Mouse (Mus musculus) intestine, embryonic 16.5 days (tissue): Measurements from ENCODE around the gene Hspa1b. TPM values are rescaled to one million over a fixed set of nuclear protein-coding genes. Genes with fewer than 3 reads are reported as not detected.
"Not testable (repeated sequence)": the region's sequence is repeated elsewhere in the genome, so short reads cannot be mapped to it uniquely, and the experiment has no call there.

Source experiments
- ATAC-seq: fragments of 200-750 bp; cut with Nextera tagmentation; 2 replicates; pipeline ENCODE4 v1.8.0; 2017; ENCODE audit warnings: moderate TSS enrichment, moderate library complexity
- H3K27ac ChIP-seq: fragments of 300-500 bp; sonication (generic); 2 replicates; pipeline ENCODE4 v1.5.1; 2014; ENCODE audit warnings: mild to moderate bottlenecking, low read length
- H3K27me3 ChIP-seq: fragments of 300-500 bp; sonication (generic); replicated peaks from 2 replicates; pipeline ENCODE4 v1.6.1; 2014; ENCODE audit warnings: low read length, control low read depth, mixed read lengths; ENCODE audit not compliant: control insufficient read depth, insufficient read depth
- H3K36me3 ChIP-seq: fragments of 300-500 bp; sonication (generic); 2 replicates; pipeline ENCODE4 v1.6.1; 2014; ENCODE audit warnings: low read length, control low read depth; ENCODE audit not compliant: control insufficient read depth, insufficient read depth
- H3K4me1 ChIP-seq: fragments of 300-500 bp; sonication (generic); 2 replicates; pipeline ENCODE4 v1.6.1; 2014; ENCODE audit warnings: low read length, control low read depth, mixed read lengths; ENCODE audit not compliant: control insufficient read depth, insufficient read depth
- H3K4me2 ChIP-seq: fragments of 300-500 bp; sonication (generic); 2 replicates; pipeline ENCODE4 v1.6.1; 2014; ENCODE audit warnings: low read depth, low read length, control low read depth
- H3K4me3 ChIP-seq: fragments of 300-500 bp; sonication (generic); 2 replicates; pipeline ENCODE4 v1.5.1; 2014; ENCODE audit warnings: mild to moderate bottlenecking, low read length
- H3K9ac ChIP-seq: fragments of 300-500 bp; sonication (generic); 2 replicates; pipeline ENCODE4 v1.6.1; 2014; ENCODE audit warnings: low read depth, low read length
- H3K9me3 ChIP-seq: fragments of 300-500 bp; sonication (generic); 2 replicates; pipeline ENCODE4 v1.6.1; 2016; ENCODE audit warnings: low read length, control low read depth; ENCODE audit not compliant: control insufficient read depth
- WGBS: fragments of 180-500 bp; shearing (Covaris S2); extraction: QIAGEN DNeasy Blood & Tissue Kit; methylation state at CpG from one replicate; pipeline ENCODE4 v1.1.7; 2014; 5-methylcytosine and 5-hydroxymethylcytosine counted together
- polyA plus RNA-seq: library from polyadenylated mRNA; unstranded; fragments of >200 nt; fragmentation: Nextera tagmentation; extraction: Ambion mirVana; gene quantifications from 2 replicates; pipeline ENCODE4 v1.2.1, GENCODE M21; 2015

The Hspa1b gene
- polyA plus RNA-seq, 1 experiment from 2014 or later: 0.24 TPM

DNA sequence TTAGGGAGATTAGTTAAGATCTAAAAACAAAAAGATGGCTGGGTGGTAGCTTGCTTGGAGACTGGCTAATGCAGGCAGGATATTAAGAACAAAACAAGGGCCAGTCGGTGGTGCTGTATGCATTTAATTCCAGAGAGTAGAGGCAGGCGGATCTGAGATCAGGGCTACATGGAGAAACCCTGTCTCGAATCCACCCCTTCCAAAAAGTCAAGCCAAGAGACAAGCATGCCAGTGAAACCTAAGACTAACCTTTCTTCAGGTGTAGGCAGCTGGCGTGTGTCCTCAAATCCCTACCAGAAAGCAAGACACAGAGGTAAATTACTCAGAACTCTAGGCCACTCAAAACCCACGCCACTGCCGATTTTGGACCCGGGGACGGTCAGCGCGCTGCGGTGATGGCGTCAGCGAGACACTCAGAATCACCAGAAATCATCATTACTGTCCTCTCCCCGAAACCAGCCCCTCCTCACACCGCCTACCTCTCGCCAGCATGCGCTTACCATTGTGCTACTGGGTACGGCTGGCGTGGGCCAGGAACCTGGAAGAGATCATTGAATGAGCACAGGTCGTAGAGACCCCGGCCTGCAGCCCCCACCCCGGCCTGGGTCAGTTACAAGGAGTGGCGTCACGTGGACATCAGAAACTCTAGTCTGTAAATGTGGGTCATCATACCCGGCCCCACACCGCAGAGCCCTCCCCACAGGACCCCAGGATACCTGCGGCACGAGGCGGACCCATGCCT, 7.2 kb downstream of the Hspa1b start:
- H3K36me3 ChIP-seq: peaks cover 7% of the 10 kb centered on the region
- H3K4me3 ChIP-seq: peak overlapping the region; percentile 96
- H3K27me3 ChIP-seq: no peaks in the 10 kb centered on the region; the same call in 1 of the 2 replicates
- peak overlapping the region; percentile 99 for H3K9ac ChIP-seq
- H3K27ac ChIP-seq: peak overlapping the region; percentile 97
- ATAC-seq: peak; percentile 24
- H3K9me3 ChIP-seq: no peaks in the 10 kb centered on the region
- H3K4me2 ChIP-seq: peak overlapping the region; percentile 57
- under 1% methylated on average over 29 of the region's 29 CpGs for WGBS
- H3K4me1 ChIP-seq: peaks cover 19% of the 10 kb centered on the region; the same call in 1 of the 2 replicates

DNA sequence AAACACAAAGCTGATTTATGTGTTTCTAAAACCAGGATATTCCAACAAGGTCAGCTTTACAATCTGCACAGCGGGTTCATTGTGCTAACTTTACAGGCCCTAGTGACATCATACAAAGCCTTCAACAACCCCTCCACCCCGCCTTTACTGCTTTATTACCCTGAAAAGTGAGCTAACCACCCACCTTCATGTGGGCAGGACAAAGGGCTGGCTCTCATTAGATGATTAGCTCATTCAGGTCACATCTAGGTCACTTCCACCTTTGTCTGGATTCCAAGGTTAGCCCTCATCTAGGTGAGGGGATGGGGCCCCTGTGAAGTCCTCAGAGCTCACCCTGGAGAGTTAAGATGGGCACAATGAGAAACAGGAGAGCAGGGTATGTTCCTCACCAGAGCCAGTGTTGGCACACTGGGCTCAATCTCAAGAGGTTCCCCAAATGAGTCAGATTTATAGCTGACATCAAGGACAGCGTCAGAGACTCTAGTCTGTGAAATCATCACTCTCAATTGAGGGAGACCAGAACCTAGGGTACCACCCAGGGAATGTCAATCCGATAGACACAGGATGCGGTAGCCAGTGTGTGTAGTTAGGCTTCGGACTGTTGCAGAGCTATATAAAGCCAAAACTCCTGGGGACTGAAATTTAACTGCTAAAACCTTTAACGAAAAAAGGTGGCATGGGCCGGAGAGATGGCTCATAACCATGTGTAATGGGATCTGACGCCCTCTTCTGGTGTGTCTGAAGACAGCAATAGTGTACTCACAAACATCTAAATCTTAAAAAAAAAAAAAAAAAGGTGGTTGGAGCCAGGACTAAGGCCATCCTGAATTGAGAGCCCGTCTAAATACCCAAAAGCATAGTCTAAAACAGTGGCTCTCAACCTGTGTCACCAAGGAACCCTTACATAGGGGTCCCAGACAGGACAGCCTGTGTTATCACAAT, 8.3 kb downstream of the Hspa1b start:
- ATAC-seq: peak; percentile 74
- peaks cover 20% of the 10 kb centered on the region for H3K4me1 ChIP-seq

DNA sequence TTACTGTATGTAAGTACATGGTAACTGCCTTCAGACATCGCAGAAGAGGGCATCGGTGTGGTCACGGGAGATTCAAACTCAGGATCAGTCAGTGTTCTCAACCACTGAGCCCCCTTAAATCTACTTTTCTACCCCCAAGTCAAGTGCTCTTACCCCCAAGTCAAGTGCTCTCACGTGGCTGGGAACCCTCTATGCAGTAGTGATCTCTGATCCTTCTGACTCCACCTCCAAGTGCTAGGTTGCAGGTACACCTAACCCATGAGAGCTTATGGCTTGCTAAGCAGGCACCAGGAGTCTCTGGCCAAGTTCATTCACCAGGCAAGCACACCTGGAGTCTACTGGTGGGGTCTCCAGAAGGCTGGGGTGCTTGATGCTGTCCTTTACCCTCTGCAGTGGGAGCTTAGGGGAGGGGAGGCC, 9.5 kb downstream of the Hspa1b start:
- Histone ChIP-seq H3K9me3 (no peaks in the 10 kb centered on the region), H3K9ac (peak overlapping the region; percentile 60)

More for the DNA sequence above, 8.3 kb downstream of the Hspa1b start:
- no peaks in the 10 kb centered on the region for H3K9me3 ChIP-seq
- no peaks in the 10 kb centered on the region; the same call in 1 of the 2 replicates for H3K27me3 ChIP-seq
- H3K4me3 ChIP-seq: peak overlapping the region; percentile 96
- H3K9ac ChIP-seq: peak overlapping the region; percentile 99
- 23% methylated on average over 10 of the region's 10 CpGs for WGBS
- H3K4me2 ChIP-seq: peak overlapping the region; percentile 57
- peak overlapping the region; percentile 97 for H3K27ac ChIP-seq
- peaks cover 7% of the 10 kb centered on the region for H3K36me3 ChIP-seq

DNA sequence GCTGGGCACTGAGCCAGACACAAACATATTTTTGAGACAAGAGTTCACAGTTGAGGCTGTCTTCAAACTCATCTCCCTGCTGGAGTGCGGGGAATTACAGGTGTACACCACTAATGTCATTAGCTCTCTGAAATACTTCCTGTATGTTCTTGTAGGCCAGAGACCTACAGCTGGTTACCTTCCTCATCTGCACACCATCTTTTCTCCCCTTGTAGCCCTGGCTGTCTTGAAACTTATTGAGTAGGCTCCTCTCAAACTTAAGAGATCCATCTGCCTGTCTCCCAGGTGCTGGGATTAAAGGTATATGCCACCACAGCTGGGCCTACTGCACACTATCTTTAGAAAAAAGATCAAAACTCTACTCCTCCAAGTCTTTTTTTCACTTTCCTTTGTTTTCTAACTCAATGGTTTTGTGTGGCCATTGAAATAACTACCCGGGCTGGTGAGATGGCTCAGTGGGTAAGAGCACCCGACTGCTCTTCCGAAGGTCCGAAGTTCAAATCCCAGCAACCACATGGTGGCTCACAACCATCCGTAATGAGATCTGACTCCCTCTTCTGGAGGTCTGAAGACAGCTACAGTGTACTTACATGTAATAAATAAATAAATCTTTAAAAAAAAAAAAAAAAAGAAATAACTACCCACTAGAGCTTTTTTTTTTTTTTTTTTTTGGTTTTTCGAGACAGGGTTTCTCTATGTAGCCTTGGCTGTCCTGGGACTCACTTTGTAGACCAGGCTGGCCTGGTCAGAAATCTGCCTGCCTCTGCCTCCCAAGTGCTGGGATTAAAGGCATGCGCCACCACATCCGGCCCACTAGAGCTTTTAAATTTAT, 10.1 kb downstream of the Hspa1b start:
- not testable (repeated sequence) for H3K9ac ChIP-seq, H3K4me3 ChIP-seq, H3K27me3 ChIP-seq, H3K36me3 ChIP-seq, H3K9me3 ChIP-seq, H3K4me2 ChIP-seq, ATAC-seq
- peak overlapping the region; percentile 97 for H3K27ac ChIP-seq
- WGBS: 49% methylated on average over 9 of the region's 9 CpGs
- H3K4me1 ChIP-seq: peaks cover 22% of the 10 kb centered on the region

More for the DNA sequence above, 9.5 kb downstream of the Hspa1b start:
- Histone ChIP-seq H3K4me3 (peak overlapping the region; percentile 6; the same call in 1 of the 2 replicates), H3K27ac (peak overlapping the region; percentile 97), H3K4me2 (peak overlapping the region; percentile 57), H3K4me1 (peaks cover 22% of the 10 kb centered on the region), H3K36me3 (peaks cover 7% of the 10 kb centered on the region), H3K27me3 (no peaks in the 10 kb centered on the region)
- 36% methylated on average over 4 of the region's 4 CpGs for WGBS
- ATAC-seq: no peak

DNA sequence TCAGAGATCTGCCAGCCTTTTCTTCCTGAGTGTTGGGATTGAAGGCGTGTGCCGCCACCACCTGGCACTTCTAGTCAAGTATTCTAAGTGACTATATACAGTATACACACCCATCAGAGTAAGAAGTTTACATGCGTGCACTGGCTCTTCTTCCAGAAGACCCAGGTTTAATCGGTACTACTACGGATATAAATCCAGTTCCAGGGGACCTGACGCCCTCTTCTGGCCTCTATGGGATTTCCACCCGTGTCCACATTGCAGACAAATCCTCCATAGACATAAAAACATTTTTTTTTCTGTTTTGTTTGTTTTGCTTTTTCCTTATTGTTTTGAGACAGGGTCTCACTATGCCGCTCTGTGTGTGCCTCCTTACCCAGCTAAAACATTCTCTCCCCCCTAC, 11.4 kb downstream of the Hspa1b start:
- H3K9ac ChIP-seq: no peak overlapping the region
- H3K9me3 ChIP-seq: no peaks in the 10 kb centered on the region
- H3K4me1 ChIP-seq: peaks cover 19% of the 10 kb centered on the region
- no peak overlapping the region for H3K4me2 ChIP-seq
- H3K27ac ChIP-seq: no peak overlapping the region
- H3K4me3 ChIP-seq: no peak overlapping the region
- H3K27me3 ChIP-seq: no peaks in the 10 kb centered on the region
- no peak for ATAC-seq
- 24% methylated on average over 8 of the region's 8 CpGs for WGBS
- peaks cover 7% of the 10 kb centered on the region for H3K36me3 ChIP-seq

DNA sequence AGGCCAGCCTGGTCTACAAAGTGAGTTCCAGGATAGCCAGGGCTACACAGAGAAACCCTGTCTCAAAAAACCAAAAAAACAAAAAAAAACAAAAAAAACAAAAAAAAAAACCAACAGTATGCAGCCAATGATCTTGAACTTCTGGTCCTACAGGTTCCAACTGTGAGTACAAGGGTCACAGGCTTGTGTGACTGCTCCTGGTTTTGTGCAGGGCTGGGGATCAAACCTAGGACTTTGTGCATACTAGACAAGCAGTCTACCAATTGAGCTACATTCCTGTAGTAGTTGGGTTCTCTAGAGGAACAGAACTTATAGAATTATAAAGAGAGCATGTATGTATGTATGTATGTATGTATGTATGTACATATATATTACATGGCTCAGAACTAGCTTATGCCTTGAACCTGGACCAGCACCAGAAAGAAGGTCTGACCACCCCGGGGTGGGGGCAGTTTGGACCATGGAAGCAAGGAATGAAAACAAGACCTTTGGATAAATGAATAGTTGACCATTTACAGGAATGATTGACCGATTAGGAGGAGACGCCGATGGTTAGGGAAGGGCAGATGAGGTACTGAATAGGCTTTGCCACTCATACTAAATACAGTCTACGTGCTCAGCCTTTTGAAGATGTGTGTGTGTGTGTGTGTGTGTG, 12.4 kb downstream of the Hspa1b start:
- no peak for ATAC-seq
- Histone ChIP-seq H3K27me3 (no peaks in the 10 kb centered on the region), H3K36me3 (peaks cover 7% of the 10 kb centered on the region), H3K4me2 (no peak overlapping the region), H3K9ac (no peak overlapping the region), H3K4me3 (no peak overlapping the region), H3K27ac (no peak overlapping the region), H3K4me1 (peaks cover 21% of the 10 kb centered on the region), H3K9me3 (no peaks in the 10 kb centered on the region)
- WGBS: 82% methylated on average over 5 of the region's 5 CpGs

DNA sequence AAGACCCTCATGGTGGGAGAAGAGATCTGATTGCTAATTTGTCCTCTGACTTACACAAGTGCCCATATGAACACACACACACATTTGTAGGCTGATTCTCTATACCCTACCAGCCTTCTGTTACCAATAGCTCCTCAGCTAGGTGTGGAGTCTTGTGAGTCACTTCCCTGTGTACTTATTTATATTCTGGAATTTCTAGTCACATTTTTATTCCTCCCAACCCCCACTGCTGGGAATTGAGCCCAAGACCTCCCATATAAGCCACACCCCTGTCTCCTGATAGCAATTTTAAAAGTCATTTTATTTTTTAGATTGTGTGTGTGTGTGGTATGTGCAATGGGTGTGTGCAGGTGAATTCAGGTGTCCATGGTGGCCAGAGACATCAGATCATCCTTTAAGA, 14.7 kb downstream of the Hspa1b start:
- H3K36me3 ChIP-seq: no peaks in the 10 kb centered on the region
- H3K9ac ChIP-seq: no peak overlapping the region
- no peaks in the 10 kb centered on the region for H3K27me3 ChIP-seq
- H3K4me3 ChIP-seq: no peak overlapping the region
- H3K4me1 ChIP-seq: peaks cover 9% of the 10 kb centered on the region
- peak overlapping the region; percentile 88 for H3K27ac ChIP-seq
- no peak overlapping the region for H3K4me2 ChIP-seq
- ATAC-seq: 0 out of 2 replicates have a peak, but pooled peaks have one; percentile 6
- H3K9me3 ChIP-seq: no peaks in the 10 kb centered on the region

DNA sequence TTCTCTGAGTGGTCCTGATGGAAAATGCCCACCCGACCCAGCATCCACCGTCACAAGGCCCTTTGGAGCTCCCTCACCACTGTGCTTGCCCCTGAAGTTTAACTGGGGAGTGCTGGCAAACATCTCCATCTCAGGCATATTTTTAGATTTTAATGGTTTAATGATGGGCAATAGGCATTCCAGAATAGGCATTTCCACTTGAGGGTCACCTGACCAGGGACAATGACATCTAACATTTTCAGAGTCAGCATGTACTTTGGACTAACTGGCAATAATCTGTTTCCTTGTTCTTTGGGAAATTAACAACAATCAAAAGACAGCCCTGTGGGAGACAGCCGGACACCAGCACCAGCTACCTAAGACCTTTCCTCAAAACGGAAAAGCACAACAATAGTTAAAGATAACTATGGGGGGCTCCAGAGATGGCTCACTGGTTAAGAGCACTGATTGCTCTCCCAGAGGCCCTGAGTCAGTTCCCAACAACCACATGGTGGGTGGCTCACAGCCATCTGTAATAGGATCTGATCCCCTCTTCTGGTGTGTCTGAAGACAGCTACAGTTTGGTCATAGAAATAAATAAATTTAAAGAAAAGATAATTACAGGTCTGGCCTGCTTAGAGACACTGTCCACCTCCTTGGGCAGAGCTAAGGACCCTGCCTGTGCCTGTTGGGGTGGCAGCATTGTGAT, 15.8 kb downstream of the Hspa1b start:
- H3K27ac ChIP-seq: peak overlapping the region; percentile 88
- peaks cover 9% of the 10 kb centered on the region for H3K4me1 ChIP-seq
- H3K9me3 ChIP-seq: no peaks in the 10 kb centered on the region
- H3K4me3 ChIP-seq: no peak overlapping the region
- no peaks in the 10 kb centered on the region for H3K27me3 ChIP-seq
- H3K9ac ChIP-seq: 0 out of 2 replicates have a peak overlapping the region, but pooled peaks have one; percentile 44
- 0 out of 2 replicates have a peak overlapping the region, but pooled peaks have one; percentile 7 for H3K4me2 ChIP-seq
- peak; percentile 66 for ATAC-seq
- no peaks in the 10 kb centered on the region for H3K36me3 ChIP-seq
- WGBS: 61% methylated on average over 4 of the region's 4 CpGs
